Mouse (Mus musculus) Patski (cell line): ENCODE results near the gene Sox1. TPM values are rescaled to one million over a fixed set of nuclear protein-coding genes. Genes with fewer than 3 reads are reported as not detected.

Experiments used
- ATAC-seq: fragments of 100-300 bp; one replicate; pipeline ENCODE4 v1.8.0; 2021
- CTCF ChIA-PET: fragments of 350-600 bp; sonication (Branson Sonifier 250); formaldehyde crosslinking; loops from one replicate; lab custom pipeline; 2022; ENCODE audit warnings: inconsistent platforms; lab: Charles Lee
- POLR2A ChIA-PET: fragments of 350-600 bp; sonication (Branson Sonifier 250); formaldehyde crosslinking; loops from one replicate; lab custom pipeline; 2022; ENCODE audit warnings: antibody characterized with exemption, inconsistent platforms; lab: Charles Lee
- DNase-seq: peaks from one replicate; pipeline ENCODE4 v3.0.0-alpha.2; 2011; ENCODE audit warnings: low read depth, low spot score
- H3K27me3 ChIP-seq: fragments of 371-371 bp; one replicate; pipeline ENCODE4 v1.5.1; 2021
- CTCF ChIP-seq: fragments of 100-300 bp; IDR thresholded peaks from one replicate; pipeline ENCODE4 v1.5.1; 2021
- in situ Hi-C: fragments of 300-500 bp; cut with MboI; formaldehyde crosslinking; loops from 3 replicates; pipeline ENCODE4 v1.11.1; 2018; ENCODE audit warnings: low pct_unique_long_range_greater_than_20kb, mixed read lengths
- polyA plus RNA-seq: library from polyadenylated mRNA; unstranded; gene quantifications from one replicate; pipeline ENCODE4 v1.2.3, GENCODE M21; 2021

The Sox1 gene
- polyA plus RNA-seq, result not detected

DNA sequence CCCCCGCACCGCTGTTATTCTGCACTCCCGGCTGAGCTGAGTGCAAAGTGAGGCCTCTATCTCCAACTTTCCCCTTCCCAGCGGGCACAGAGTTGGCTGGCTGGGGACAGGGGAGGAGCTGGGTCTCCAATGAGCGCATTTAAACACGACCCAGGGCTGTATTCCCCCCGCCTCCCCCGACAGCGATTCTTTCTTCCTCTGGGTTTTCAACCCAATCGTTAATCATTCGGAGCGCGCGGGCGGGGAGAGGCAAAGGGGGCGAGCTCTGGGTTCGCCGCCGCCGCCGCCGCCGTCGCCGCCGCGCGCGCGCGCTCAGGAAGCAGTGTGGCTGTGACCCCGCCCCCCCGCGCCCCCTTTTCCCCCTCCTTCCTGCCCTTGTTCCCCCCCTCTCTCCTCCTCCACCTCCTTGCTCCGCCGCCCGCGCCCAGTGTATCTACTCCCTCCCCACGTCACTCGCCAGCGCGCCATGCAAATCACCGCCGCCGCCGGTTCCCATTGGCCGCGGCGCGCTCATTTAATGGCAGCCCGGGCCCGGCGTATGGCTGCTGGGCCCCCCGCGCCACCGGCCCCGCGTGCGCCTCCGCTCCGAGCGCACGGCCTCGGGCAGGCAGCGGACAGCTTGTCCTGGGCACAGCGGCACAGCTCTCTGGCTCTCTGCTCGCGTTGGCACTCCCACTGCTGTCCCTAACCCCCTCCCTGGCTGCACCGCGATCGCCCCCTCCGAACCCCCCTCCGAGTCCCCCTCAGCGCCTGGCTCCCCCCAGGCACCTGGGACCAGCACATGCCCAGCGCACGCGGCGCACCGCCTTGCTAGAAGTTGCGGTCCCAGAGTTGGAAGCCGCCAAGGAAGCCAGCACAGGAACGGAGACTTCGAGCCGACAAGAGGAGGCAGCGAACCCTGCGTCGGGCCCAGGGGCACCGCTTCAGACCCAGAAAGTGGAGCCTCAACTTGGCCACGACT lies at the start of gene Sox1:
Sox1 (plus strand) TSS at position 225 of the 961 bp plus-strand sequence.
- POLR2A ChIA-PET, result no interaction called here

DNA sequence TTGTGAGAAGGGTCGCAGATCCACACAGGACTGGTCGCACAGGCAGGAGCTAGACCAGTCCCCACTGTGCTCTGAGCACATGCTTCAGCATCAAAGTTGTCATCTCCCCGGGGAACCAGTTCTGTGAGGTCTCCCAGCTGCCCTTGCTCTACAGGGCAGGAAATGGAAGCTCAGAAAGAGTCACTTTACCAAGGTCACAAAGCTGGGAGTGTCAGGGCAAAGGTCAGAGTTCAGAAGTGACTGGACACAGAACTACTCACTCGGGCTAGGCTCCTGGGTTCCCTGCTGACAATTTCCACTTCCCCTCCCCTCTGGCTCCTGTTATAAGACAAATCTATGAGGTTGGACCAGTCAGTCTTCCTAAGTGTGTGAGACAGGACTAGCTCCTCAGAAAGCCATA lies 49.2 kb upstream of the Sox1 start:
- POLR2A ChIA-PET, result no interaction called here
- H3K27me3 ChIP-seq, result peaks cover 1% of the 10 kb centered on the region
- CTCF ChIA-PET, result no interaction called here
- DNase-seq (no peak), ATAC-seq (no peak)
- no peak for TF ChIP-seq CTCF
- in situ Hi-C loops, result no loop called here

More for the DNA sequence above, at the start of gene Sox1:
- DNase-seq (no peak), ATAC-seq (no peak)
- CTCF ChIA-PET, result no interaction called here
- peaks cover 61% of the 10 kb centered on the region for H3K27me3 ChIP-seq
- in situ Hi-C loops, result no loop called here
- TF ChIP-seq CTCF, result no peak

DNA sequence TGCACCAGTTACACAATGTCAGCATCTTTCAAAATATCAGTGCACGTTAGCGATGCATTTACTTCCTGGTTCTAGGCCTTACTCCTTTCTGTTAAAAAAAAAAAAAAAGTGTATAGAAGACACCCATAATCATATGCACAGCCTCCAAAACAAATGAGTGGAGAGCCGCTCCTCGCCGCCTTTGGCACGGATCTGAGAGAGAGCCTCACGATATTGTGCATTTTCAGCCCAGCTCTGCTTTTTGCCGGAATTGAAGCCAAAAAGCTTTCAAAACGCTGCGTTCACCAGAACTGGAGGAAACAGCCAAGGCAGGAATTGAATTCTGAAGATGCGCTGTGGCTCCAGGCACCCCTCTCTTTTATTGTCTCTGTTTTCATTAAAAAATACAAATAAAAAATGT lies 48.2 kb upstream of the Sox1 start:
- TF ChIP-seq CTCF, result no peak
- ChIA-PET POLR2A (no interaction called here), CTCF (no interaction called here)
- DNase-seq, result no peak
- peaks cover 3% of the 10 kb centered on the region for H3K27me3 ChIP-seq
- in situ Hi-C loops, result no loop called here
- ATAC-seq, result no peak

DNA sequence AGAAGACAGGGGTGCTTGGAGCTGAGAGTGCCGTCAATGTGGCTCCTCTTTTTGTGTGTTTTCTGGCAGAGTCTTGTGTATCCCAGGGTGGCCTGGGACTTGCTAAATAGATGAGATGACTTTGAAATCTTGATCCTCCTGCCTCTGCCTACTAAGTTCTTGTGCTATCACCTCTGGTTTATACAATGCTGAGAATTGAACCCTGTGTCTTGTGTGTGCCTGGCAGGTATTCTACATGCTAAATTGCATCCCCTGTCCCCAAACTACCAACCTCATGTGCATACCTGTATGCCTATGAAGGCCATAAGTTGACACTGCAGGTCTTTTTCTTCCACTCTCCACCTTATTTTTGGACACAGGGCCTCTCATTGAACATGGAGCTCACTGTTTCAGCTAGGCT lies 46.8 kb upstream of the Sox1 start:
- ChIA-PET CTCF (no interaction called here), POLR2A (no interaction called here)
- DNase-seq (no peak), ATAC-seq (no peak)
- peaks cover 3% of the 10 kb centered on the region for H3K27me3 ChIP-seq
- no peak for TF ChIP-seq CTCF
- in situ Hi-C loops, result no loop called here

DNA sequence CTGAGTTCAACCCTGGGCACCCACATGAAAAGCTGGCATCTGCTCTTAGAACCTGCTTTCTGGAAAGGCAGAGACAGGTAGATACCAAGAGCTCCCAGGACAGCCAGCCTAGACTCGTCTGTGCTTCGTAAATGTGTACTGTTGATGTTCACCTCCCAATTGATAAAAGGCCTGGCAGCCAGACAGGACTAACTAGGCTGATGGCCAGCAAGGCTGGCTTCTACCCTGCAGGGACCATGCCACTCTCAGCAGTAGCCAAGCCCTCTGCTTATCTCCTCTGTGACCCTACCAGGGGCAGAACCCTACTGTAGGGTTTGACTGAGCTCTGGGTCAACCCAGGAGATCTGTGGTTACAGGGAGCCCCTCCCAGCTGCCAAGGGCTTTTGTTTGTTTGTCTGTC lies 45.5 kb upstream of the Sox1 start:
- peaks cover 3% of the 10 kb centered on the region for H3K27me3 ChIP-seq
- no peak for TF ChIP-seq CTCF
- no peak for ATAC-seq
- in situ Hi-C loops, result no loop called here
- DNase-seq, result no peak
- POLR2A ChIA-PET, result no interaction called here
- CTCF ChIA-PET, result no interaction called here

DNA sequence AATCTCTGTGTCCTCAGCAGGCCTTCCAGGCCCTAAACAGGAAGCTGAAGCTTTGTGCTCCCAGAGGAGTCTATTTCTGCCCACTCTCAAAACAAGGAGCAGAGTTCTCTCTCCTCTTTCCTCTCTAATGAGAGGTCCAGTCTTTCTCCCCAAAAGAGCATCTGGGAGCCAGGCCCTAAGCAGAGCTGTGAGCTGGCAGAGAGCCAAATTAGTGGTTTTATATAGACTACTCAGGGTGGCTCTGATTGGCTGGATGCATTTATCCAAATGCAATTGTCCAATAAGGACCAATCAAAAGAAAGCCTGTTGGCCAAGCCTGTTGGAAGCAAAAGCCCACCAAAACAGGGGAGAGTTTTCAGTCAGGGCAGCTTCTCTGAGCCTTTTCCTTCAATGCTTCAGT lies 44.0 kb upstream of the Sox1 start:
- DNase-seq (no peak), ATAC-seq (no peak)
- peaks cover 3% of the 10 kb centered on the region for H3K27me3 ChIP-seq
- in situ Hi-C loops, result no loop called here
- POLR2A ChIA-PET, result no interaction called here
- TF ChIP-seq CTCF, result no peak
- CTCF ChIA-PET, result no interaction called here

DNA sequence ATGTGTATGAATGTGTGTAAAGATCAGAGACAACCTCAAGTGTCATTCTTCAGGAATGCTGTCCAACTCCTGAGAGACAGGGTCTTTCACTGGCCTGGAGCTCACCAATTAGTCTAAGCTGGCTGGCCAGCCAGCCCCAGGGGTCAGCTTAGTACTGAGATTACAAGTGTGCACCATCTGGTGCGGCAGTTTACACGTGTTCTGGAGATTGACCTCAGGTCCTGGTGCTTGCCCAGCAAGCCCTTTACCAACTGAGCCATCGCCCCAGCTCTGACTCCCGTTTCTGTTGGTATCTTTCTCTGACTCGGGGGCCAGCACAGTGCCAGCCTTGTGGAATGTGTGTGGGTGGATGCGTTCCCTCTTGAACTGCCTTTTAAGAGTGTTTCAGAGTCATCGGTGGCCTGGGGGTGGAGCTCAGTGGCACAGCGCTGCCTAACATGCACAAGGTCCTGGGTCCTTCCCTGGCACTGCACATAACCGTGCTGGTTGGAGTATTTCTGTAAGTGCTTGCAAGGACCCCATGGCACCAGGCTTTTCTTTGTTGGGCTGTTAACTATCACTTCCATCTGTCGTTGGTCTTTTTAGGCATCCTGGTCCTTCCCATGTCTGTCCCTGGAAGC lies 40.6 kb upstream of the Sox1 start:
- CTCF ChIA-PET, result no interaction called here
- in situ Hi-C loops, result no loop called here
- DNase-seq (no peak), ATAC-seq (no peak)
- H3K27me3 ChIP-seq, result peaks cover 6% of the 10 kb centered on the region
- no peak for TF ChIP-seq CTCF
- POLR2A ChIA-PET, result interaction anchor here (0.6 kb wide), 1 partner anchor 10 kb away, joined by 3 read pairs; no protein-coding TSS in a partner anchor

DNA sequence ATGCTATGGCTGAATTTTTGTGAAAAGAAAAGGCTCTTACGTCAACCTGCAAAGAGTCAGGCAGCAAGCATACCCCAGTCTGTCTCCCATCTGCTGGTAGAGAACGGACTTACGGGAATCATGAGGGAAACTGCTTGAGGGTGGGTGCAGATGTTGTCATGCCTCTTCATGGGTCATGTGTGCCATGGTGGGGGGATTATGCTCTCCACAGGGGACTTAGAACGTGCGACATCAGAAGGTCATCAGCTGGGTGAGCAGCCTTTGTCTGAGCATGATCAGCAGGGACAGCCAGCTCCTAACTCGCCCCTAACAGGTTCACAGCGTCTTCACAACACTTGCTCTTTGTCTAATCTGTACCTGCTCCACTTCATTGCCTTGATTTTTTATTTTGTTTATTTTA lies 26.9 kb upstream of the Sox1 start:
- in situ Hi-C loops, result no loop called here
- no peak for DNase-seq
- ATAC-seq, result no peak
- H3K27me3 ChIP-seq, result peaks cover 29% of the 10 kb centered on the region
- no peak for TF ChIP-seq CTCF
- CTCF ChIA-PET, result no interaction called here
- POLR2A ChIA-PET, result interaction anchor here (1.1 kb wide), 1 partner anchor 408 kb away, joined by 3 read pairs; no protein-coding TSS in a partner anchor

DNA sequence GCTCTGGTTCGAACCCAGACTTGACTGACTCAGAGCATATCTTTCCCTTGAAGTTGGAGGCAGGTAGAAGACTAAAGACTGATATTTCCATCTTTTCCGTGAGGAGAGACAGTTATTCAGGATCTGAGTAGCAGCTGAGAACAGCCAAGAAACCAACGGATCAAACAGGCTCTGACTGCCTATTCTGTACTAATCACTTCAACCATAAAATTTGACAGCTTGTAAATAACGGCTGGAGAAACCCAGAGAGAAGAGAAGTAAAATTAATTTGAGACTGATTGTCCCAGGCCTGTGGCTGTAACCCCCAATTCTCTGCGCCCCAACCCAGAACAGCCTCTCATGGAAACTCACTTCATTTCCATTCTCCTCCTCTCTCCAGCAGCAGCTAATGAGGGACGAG lies 26.2 kb upstream of the Sox1 start:
- ChIA-PET CTCF (no interaction called here), POLR2A (interaction anchor here (1.1 kb wide), 1 partner anchor 408 kb away, joined by 3 read pairs; no protein-coding TSS in a partner anchor)
- ATAC-seq, result no peak
- peaks cover 29% of the 10 kb centered on the region for H3K27me3 ChIP-seq
- in situ Hi-C loops, result no loop called here
- no peak for TF ChIP-seq CTCF
- no peak for DNase-seq

DNA sequence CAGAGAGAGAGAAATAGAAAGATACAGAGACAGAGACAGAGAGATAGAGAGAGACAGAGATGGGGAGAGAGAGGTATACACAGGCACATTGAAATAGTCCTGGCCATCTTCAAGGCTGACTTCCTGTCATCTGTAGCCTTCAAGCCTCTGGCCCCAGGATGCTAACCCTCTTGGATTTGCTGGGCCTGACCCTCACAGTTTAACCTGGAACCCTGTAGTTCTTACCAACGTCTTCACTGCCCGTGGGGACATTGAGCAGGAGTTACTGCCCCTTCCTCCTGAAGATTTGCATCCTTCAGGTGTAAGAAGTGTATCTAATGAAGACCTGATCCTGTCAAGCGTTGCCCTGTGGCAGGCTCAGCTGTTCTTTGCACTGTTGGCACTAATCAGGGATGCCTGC lies 14.0 kb upstream of the Sox1 start:
- DNase-seq, result no peak
- in situ Hi-C loops, result no loop called here
- ChIA-PET CTCF (no interaction called here), POLR2A (no interaction called here)
- no peak for ATAC-seq
- peaks cover 58% of the 10 kb centered on the region for H3K27me3 ChIP-seq
- TF ChIP-seq CTCF, result no peak
